8 mouse cellular contexts compared by ENCODE assay signal in genomic region chr4:109406486-109407175, GRCm38 (mm10). TPM values are rescaled to one million over a fixed set of nuclear protein-coding genes. Genes with fewer than 3 reads are reported as not detected.
DNase-seq lines count a peak whose midpoint lies in the region; ATAC-seq and TF ChIP-seq lines count a peak whose summit lies in the region.

Ttc39a (plus strand) TSS chr4:109406623.

- peak; percentile 59 for DNase-seq in G1E (ENCODE audit: low spot score)
- peak; percentile 24 to 33 for DNase-seq in adrenal gland, postnatal 4 days (ENCODE audit: low spot score in 2 of 2)
- DNase-seq in heart, postnatal 0 days (ENCODE audit: low spot score) = peak; percentile 30
- DNase-seq in kidney, postnatal 36 days = peak; percentile 27 to 67
- DNase-seq in lung, postnatal 4 days = peak; percentile 56 to 68
- DNase-seq in right cerebral cortex, postnatal 25 days = peak; percentile 26
- DNase-seq in frontal cortex, postnatal 25 days (ENCODE audit: low spot score in 2 of 2) = no peak

- TF ChIP-seq EP300 in heart, postnatal 0 days (IDR thresholded peaks at IDR 0.05; ENCODE audit: low read depth) = no peak

- no peaks in the 10 kb centered on the region for H3K27me3 ChIP-seq in G1E (ENCODE audit: insufficient read depth, low read length)
- H3K27me3 ChIP-seq in embryonic facial prominence, embryonic 15.5 days = no peaks in the 10 kb centered on the region
- no peaks in the 10 kb centered on the region for H3K27me3 ChIP-seq in heart, postnatal 0 days (ENCODE audit: control insufficient read depth, insufficient read depth, low read length)

- H3K36me3 ChIP-seq in G1E (replicated peaks) = peaks cover 35% of the 10 kb centered on the region
- no peaks in the 10 kb centered on the region for H3K36me3 ChIP-seq in embryonic facial prominence, embryonic 15.5 days
- no peaks in the 10 kb centered on the region for H3K36me3 ChIP-seq in heart, postnatal 0 days (replicated peaks; ENCODE audit: control insufficient read depth, insufficient read depth, low read length)

- peak within 1 kb of the TSS; percentile 99 for H3K4me2 ChIP-seq in embryonic facial prominence, embryonic 15.5 days (replicated peaks)
- peak within 1 kb of the TSS; percentile 81 for H3K4me2 ChIP-seq in heart, postnatal 0 days (ENCODE audit: low read depth, low read length)

- no peak for ATAC-seq in G1E (ENCODE audit: extremely low read depth, insufficient number of reproducible peaks, low FRiP score, poor library complexity, severe bottlenecking)
- ATAC-seq in embryonic facial prominence, embryonic 15.5 days (ENCODE audit: insufficient number of reproducible peaks, low FRiP score, low TSS enrichment, low read depth) = peak; percentile 68
- peak; percentile 49 for ATAC-seq in heart, postnatal 0 days (ENCODE audit: insufficient read depth, low read depth)

- peaks cover 83% of the 10 kb centered on the region for H3K4me1 ChIP-seq in G1E (ENCODE audit: insufficient read depth, low read depth, low read length)
- H3K4me1 ChIP-seq in embryonic facial prominence, embryonic 15.5 days = peaks cover 31% of the 10 kb centered on the region
- peaks cover 15% of the 10 kb centered on the region for H3K4me1 ChIP-seq in heart, postnatal 0 days (ENCODE audit: control insufficient read depth, insufficient read depth)

- peak within 1 kb of the TSS; percentile 50 for H3K9ac ChIP-seq in embryonic facial prominence, embryonic 15.5 days
- H3K9ac ChIP-seq in heart, postnatal 0 days (replicated peaks; ENCODE audit: low read depth, low read length) = peak within 1 kb of the TSS; percentile 63

- no peaks in the 10 kb centered on the region for H3K9me3 ChIP-seq in G1E (replicated peaks)
- no peaks in the 10 kb centered on the region for H3K9me3 ChIP-seq in embryonic facial prominence, embryonic 15.5 days (replicated peaks)
- H3K9me3 ChIP-seq in heart, postnatal 0 days (replicated peaks; ENCODE audit: control insufficient read depth, low read length) = no peaks in the 10 kb centered on the region

- peak within 1 kb of the TSS; percentile 79 for H3K4me3 ChIP-seq in G1E (ENCODE audit: low read depth, low read length)
- peak within 1 kb of the TSS; percentile 67 for H3K4me3 ChIP-seq in embryonic facial prominence, embryonic 15.5 days (replicated peaks)
- peak within 1 kb of the TSS; percentile 59 for H3K4me3 ChIP-seq in heart, postnatal 0 days (ENCODE audit: low read depth, low read length)

- no peak for TF ChIP-seq CTCF in G1E (IDR thresholded peaks at IDR 0.05; ENCODE audit: low read depth, low read length)
- no peak for TF ChIP-seq CTCF in heart, postnatal 0 days (IDR thresholded peaks at IDR 0.05; ENCODE audit: low read depth)

- under 1% methylated on average over 56 of the region's 56 CpGs for WGBS in embryonic facial prominence, embryonic 15.5 days
- under 1% methylated on average over 53 of the region's 56 CpGs for WGBS in heart, postnatal 0 days

- peak within 1 kb of the TSS; percentile 44; the same call in 1 of the 2 replicates for H3K27ac ChIP-seq in embryonic facial prominence, embryonic 15.5 days (replicated peaks)
- peak within 1 kb of the TSS; percentile 72 for H3K27ac ChIP-seq in heart, postnatal 0 days (ENCODE audit: low read depth)

RNA-seq across cellular contexts. Expression of gene Ttc39a, which starts in this region (rescaled TPM):
- 38.9 and 50.2 TPM in 2 replicates for total RNA-seq in G1E (2014; fragmentation: Nextera tagmentation)
- total RNA-seq in G1E (2017) = 40.4 and 48.0 TPM in 2 replicates
- polyA plus RNA-seq in G1E (2012) = 28.9 and 30.9 TPM in 2 replicates
- total RNA-seq in adrenal gland, postnatal 4 days (2021) = 10 to 100 TPM; 10.9 to 11.0 TPM
- polyA plus RNA-seq in embryonic facial prominence, embryonic 15.5 days (2015; fragmentation: Nextera tagmentation; extraction: Ambion mirVana) = 6.6 and 7.5 TPM in 2 replicates
- 4.2 and 10.0 TPM in 2 replicates for total RNA-seq in heart, postnatal 0 days (2014; rRNA removed; ENCODE audit: low replicate concordance)
- polyA plus RNA-seq in heart, postnatal 0 days (2015; fragmentation: Nextera tagmentation; extraction: Ambion mirVana) = 3.4 and 3.6 TPM in 2 replicates

Comparison
In these comparisons a context has a peak if more than half of its experiments do, and no peak if none do; other contexts are left out.
1. DNase-seq: peak in G1E (single experiment), adrenal gland, postnatal 4 days (2 of 2), heart, postnatal 0 days (single experiment), kidney, postnatal 36 days (2 of 2), lung, postnatal 4 days (2 of 2) and right cerebral cortex, postnatal 25 days (single experiment); none in frontal cortex, postnatal 25 days (0 of 2).
2. Peak in every context shown above with its lines, with median percentiles within 50 percentile points of each other: H3K4me3 ChIP-seq.